Mouse (Mus musculus) liver, adult (tissue): ENCODE data around the gene Dhx16.

Experiments
- GATA4 ChIP-seq: IDR thresholded peaks from 2 replicates; pipeline ENCODE4 v1.6.1; 2014; ENCODE audit warnings: mild to moderate bottlenecking, low read length; ENCODE audit not compliant: insufficient replicate concordance

The Dhx16 gene

DNA sequence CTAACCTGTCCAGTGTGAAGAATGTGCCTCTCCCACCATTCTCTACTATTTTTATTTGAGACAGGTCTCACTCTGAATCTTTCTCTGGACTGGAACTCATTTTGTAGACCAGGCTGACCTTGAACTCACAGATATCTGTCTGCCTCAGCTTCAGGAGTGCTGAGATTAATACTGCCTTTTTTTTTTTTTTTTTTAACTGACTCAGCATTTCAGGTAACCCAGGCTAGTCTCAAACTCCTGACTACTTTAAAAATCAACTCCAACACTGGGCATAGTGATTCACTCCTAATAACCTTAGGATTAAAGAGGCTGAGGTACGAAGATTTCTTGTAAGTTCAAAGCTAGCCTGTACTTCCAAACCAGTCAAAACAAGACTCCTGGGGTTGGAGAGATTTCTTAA, 26.0 kb downstream of the Dhx16 start:
- no peak for TF ChIP-seq GATA4

DNA sequence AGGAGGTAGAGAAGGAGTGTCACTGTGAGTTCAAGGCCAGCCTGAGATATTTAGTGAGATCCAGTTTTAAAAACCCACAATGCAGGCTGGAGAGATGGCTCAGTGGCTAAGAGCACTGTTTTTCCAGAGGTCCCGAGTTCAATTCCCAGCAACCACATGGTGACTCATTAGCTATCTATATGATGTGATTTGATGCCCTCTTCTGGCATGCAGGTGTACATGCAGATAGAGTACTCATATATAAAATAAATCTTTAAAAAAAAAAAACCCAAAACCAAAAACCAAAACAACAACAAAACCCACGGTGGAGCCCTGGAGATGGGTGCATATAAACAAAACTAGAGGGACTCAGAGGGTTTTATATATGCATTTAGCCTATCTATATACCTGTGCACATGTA, 28.0 kb downstream of the Dhx16 start:
- no peak for TF ChIP-seq GATA4

DNA sequence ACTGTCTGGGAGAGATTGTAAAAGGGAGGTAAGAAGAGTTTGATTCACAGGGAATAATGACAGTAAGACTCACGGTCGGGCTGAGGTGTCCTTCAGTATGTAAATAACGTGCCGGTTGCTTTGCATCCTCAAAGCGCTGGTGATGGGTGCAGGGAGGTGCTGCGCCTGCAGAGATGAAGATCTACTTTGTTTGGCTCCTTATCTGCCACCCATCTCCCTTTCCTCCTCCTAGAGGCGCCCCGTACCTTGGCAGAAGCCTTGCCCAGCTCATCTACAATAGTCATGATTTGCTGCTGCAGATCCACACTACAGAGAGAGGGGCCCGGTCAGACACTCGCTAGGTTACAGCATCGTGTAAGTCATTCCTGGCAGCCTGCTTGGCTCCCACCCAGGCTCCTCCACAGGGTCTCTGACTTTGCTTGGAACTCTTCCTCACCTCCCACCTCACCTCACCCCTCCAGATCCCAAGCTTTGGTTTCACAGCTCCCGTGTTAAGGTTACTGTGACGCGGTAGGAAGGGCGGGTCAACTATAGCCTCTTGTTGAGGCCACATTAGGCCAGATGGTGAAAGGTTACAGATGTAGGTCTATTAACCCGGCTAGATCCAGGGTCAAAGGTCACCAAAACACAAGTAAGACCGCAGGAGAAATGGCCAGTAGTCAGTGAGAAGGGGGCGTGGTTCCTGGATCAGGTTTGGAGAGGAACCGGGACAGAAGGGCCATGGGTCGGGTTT, 29.7 kb downstream of the Dhx16 start:
- no peak for TF ChIP-seq GATA4

DNA sequence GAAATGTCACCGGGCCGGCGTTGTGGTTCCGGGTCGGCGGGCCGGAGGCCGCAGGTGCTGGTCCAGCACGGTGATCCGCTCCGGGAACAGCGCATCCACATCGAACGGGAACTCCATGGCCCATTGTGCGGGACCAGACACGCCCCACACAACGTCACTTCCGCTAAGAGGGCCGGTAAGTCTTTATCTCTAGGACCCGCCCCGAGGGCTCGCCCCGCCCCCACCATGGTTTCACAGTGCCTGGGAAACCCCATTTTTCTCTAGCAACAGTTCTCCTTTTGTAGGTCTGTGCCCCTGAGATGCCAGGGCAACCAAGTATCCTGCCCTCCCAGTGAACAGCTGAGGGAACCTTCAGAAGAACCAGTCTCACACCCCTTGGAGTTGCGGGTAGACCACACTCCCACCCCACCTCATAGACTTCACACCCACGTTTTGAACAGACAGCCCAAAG, 30.3 kb downstream of the Dhx16 start, which contains the start of gene Atat1:
Gene Atat1 (minus strand): TSS at position 157 of the 451 bp plus-strand sequence.
- TF ChIP-seq GATA4: peak; percentile 70; the same call in 1 of the 2 replicates

DNA sequence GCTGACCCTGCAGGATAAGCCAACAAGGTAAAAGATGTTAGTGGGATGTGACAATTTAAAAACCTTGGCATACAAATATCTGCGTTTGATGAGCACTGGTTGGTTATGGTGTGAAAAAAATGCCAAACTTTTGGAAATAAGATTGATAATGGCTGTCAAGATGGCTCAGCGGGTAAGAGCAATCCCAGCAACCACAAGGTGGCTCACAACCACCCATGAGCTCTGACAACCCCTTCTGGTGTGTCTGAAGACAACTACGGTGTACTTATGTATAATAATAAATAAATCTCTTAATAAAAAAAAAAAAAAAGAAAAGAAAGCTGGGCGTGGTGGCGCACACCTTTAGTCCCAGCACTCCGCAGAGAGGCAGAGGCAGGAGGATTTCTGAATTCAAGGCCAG, 35.4 kb downstream of the Dhx16 start:
- TF ChIP-seq GATA4: no peak

DNA sequence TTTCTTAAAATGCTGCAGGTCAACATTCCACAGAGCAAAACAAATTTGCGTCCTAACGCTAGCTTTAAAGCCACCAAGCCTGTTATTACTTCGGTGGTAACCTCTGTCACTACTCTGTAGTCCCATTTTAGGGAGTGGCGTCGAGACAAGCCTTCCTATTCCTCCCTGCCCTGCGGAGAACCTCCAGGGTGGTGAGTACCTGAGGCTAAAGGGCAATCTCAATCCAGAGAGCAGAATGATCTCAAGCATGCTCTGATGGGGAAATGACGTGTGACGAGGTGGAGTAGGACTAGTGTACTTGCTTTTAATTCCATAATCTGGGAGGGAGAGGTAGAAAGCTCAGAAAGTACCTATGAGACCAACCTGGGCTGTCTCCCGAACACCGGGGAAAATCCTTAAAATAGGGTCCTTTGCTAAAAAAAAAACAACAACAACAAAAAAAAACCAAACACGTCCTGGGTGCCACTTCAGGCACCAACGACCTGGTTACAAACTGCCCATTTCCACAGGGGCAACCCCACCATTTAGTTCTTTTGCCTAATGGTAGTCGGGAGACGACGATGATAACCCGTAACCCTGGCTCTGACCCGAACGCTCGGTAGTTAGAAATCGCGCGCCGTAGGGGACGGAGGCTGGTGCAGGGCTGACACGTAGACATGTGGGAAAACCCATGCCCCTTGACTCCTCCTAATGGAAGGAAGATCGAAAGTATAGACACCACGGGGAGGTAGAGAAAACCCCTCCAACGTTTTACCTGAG, 36.1 kb downstream of the Dhx16 start:
- TF ChIP-seq GATA4: no peak

DNA sequence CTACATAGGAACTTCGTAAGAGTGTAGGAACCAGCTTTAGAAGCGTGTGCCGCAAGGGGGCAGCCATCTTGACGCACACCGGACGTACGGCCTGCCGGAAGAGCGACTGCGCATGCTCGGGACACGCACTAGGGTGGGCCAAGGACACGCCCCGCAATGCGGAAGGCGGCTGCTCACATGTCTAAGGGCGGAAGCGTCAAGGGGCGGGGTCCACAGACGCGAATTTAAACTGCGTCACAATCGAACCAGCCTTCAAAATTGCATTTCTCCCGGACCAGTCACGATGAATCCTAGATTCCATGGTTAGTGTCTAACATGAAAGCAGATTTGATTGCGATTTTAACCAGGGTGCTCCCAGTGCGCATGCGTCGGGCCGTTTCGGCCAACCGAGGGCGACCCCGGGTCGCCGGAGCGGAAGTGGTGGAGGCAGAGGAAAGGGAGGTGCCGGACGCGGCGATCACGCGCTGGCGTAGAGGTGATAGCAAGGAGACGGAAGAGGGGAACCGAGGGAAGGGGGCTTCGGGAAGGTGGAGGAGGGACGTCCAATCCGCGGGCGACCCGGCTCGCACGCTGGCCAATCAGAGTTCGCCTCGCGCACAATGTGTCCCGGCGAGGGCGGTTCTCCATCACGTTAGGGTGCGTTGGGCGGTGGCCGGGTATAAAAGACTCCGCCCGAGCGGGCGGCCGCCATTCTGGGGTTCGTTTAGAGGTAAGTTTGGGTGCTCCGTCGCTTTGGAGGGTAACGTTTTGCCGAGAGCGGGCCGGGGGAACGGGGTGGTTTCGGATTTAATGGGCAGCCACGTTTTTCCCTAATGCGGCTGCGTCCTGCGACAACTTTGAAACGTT, 36.9 kb downstream of the Dhx16 start, which contains the start of the genes Mrps18b and Ppp1r10:
Gene Mrps18b (minus strand): TSS at position 93 of the 846 bp plus-strand sequence.
Gene Ppp1r10 (plus strand): TSS at position 138 of the 846 bp plus-strand sequence.
- TF ChIP-seq GATA4: peak; percentile 90; the same call in 1 of the 2 replicates

DNA sequence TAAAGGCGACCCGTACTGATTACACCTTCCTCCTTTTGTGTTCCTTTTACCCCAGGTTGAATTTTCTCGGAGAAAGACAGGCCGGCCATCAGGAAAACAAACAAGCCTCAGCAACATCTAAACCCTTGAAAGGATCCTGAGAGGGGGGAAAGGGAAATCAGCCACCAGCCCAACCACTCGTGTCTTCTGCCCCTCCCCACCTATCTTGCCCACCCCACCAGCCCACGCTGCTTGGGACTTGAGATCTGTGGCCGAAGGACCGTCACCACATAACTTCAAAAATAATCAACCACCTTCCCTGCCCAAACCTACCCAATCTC, 37.5 kb downstream of the Dhx16 start:
- no peak for TF ChIP-seq GATA4

DNA sequence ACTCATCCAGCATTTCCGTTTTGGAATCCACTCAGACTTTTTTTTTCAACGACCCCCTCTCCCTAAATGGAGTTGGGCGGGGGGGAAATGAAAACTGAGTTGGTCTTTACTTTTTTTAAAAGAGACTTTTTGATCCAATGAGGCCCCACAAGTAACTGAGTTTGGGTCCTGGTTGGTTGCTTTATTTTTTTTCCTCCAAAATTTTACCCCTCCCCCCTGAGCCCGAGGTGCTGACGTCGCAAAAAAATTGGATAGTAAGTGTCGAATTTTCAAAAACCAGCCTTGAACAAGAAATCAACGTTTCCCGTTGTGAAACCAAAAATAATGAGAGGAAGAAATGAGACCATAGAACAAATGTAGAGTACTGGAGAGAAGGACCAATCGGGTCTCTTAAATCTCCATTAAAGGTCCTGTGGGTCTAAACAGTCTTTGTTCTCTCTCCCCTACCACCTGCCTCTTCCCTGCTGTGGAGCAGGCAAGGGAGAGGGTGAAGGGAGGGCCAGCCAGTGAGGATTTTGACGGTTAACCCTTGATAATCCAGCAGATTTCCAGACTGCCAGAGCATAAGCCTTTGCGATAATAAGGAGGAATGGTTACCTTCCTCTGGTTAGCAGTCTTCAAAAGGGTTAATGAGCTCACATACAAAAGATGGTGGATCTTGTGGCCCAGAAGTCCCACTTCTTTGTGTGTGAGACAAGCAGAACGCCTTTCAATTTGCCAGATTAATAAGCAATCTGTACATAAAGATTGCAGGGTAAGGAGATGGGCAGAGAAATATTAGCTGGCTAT, 38.0 kb downstream of the Dhx16 start:
- TF ChIP-seq GATA4: no peak

DNA sequence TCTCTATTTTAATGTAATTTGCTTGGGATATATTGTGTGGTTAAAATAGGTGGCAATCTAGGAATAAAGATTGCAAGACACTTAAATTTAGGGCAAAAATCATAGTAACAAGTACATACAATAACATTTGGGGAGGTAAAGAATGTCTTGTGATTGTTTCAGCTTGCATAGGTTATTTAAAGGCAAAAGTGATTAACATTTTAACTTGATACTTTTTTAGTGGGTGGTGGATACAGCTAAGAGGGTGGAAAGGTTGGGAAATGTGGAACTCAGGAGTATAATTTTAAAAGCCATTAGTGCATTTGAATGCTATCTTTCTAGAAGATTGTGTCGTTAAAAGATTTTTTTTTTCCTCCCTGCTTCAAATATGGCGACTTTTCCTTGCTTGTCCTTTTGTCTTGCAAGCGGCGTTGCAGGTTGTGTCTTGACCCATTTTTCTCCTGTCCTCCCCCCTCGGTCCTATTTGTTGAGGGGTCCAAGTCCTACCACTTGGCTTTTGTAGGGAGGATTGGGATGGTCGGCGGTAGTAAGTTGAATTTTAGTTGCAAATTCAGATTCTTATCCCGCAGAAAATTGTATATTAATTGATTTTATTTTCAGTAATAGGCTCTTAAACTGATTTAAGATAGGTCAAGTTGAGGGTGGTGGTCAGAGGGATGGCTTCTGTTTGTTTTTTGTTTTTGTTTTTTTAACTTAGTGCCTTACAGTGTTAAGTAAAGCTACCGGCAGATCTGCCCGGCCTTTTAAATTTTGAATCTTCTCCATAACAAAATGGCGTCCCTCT, 38.8 kb downstream of the Dhx16 start:
- no peak for TF ChIP-seq GATA4

DNA sequence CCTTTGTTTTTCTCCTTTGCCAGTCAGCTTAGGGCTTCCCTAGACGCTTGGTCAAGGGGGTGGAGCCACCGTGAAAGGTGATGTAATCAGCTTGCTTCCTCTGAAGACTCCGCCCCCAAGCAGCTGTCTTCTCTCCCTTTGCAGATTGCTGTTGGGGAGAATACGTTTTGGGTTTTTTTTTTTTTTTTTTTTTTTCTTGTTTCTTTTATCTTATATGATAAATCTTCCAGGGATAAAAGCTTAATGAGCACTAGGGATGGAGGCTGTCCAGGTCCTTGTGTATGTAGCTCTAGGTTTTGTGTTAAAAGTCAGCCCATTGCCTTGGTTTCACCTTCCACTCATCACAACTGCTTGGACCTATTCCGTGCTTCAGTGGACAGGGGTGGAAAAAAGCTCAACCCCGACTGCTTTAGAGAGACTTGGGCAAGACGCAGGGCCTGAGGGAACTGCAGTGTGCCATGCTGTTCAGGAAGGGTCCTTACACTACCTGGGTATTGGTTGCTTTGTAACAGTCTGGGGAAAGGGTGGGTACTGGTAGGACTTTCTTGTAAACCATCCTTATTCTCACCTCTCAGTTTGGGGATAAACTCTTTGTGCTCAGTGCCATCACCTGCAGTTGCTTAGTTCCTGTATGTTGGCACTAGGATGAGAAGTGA, 39.6 kb downstream of the Dhx16 start:
- no peak; the same call in 1 of the 2 replicates for TF ChIP-seq GATA4

DNA sequence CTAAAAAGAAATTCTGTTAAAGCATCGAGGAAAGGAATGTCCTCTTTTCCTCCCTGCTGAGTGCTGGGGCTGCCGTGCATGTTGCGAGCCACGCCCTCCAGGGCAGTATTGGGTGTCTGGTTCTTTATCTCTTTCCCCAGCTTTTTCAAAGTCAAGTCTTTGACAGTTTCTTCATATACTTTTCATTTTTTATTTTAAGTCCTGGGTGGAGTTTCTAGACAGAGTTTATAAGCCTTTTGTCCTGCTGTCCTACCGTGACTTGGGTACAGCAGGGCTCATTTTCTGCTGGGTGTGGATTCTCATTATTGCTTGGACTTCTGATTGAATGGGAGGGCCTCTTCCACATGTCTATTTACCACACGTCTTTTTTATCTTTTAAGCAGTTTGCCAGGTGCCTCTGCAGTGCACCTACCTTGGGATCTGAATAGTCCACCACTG, 40.3 kb downstream of the Dhx16 start:
- no peak for TF ChIP-seq GATA4

DNA sequence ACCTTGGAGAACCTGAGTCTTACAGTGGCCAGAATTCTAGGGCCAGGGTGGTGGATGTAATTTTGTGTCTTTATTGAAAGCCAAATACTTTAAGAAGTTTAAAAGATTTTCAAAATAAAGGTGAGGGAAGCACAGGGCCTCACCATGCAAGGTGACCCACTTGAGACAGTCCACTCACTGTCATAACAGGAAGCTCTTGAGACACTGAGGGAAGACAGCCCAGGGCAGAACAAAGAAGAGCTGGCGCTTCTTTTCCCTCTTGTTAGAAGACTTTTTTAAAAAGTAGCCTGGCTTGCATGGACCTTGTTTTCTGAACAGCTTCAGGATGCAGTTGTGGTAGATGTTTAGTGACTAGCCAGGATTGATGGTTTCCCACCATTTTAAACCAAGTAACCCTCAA, 40.8 kb downstream of the Dhx16 start:
- no peak for TF ChIP-seq GATA4
